Mouse (Mus musculus) midbrain, embryonic 15.5 days (tissue): ENCODE results near the gene Actrt3. TPM values are rescaled to one million over a fixed set of nuclear protein-coding genes. Genes with fewer than 3 reads are reported as not detected.
A peak's percentile ranks its signal among the peaks of the same experiment; 100 is the strongest.

ENCODE experiments used
- ATAC-seq: fragments of 200-750 bp; cut with Nextera tagmentation; replicated peaks from 2 replicates; pipeline ENCODE4 v1.8.0; 2017; ENCODE audit warnings: moderate TSS enrichment
- H3K27ac ChIP-seq: fragments of 300-500 bp; sonication (generic); 2 replicates; pipeline ENCODE4 v1.5.1; 2015; ENCODE audit warnings: mild to moderate bottlenecking, inconsistent platforms
- H3K27me3 ChIP-seq: fragments of 300-500 bp; sonication (generic); replicated peaks from 2 replicates; pipeline ENCODE4 v1.6.1; 2015; ENCODE audit warnings: inconsistent platforms
- H3K36me3 ChIP-seq: fragments of 300-500 bp; sonication (generic); replicated peaks from 2 replicates; pipeline ENCODE4 v1.6.1; 2015; ENCODE audit warnings: inconsistent platforms
- H3K4me1 ChIP-seq: fragments of 300-500 bp; sonication (generic); 2 replicates; pipeline ENCODE4 v1.6.1; 2015; ENCODE audit warnings: inconsistent platforms
- H3K4me2 ChIP-seq: fragments of 300-500 bp; sonication (generic); 2 replicates; pipeline ENCODE4 v1.6.1; 2015; ENCODE audit warnings: inconsistent platforms, mild to moderate bottlenecking, moderate library complexity
- H3K4me3 ChIP-seq: fragments of 300-500 bp; sonication (generic); 2 replicates; pipeline ENCODE4 v1.5.1; 2015; ENCODE audit warnings: mild to moderate bottlenecking, inconsistent platforms
- H3K9ac ChIP-seq: fragments of 300-500 bp; sonication (generic); 2 replicates; pipeline ENCODE4 v1.6.1; 2015; ENCODE audit warnings: mild to moderate bottlenecking, inconsistent platforms
- H3K9me3 ChIP-seq: fragments of 300-500 bp; sonication (generic); 2 replicates; pipeline ENCODE4 v1.6.1; 2016; ENCODE audit warnings: inconsistent platforms
- WGBS: fragments of 180-500 bp; shearing (Covaris S2); methylation state at CpG from one replicate; pipeline ENCODE4 v1.1.7; 2015; ENCODE audit warnings: mixed read lengths; 5-methylcytosine and 5-hydroxymethylcytosine counted together
- polyA plus RNA-seq: library from polyadenylated mRNA; unstranded; fragments of >200 nt; fragmentation: Nextera tagmentation; extraction: Ambion mirVana; gene quantifications from 2 replicates; pipeline ENCODE4 v1.2.1, GENCODE M21; 2015

Actrt3 gene
- polyA plus RNA-seq, 1 experiment from 2014 or later: 0.22 TPM

DNA sequence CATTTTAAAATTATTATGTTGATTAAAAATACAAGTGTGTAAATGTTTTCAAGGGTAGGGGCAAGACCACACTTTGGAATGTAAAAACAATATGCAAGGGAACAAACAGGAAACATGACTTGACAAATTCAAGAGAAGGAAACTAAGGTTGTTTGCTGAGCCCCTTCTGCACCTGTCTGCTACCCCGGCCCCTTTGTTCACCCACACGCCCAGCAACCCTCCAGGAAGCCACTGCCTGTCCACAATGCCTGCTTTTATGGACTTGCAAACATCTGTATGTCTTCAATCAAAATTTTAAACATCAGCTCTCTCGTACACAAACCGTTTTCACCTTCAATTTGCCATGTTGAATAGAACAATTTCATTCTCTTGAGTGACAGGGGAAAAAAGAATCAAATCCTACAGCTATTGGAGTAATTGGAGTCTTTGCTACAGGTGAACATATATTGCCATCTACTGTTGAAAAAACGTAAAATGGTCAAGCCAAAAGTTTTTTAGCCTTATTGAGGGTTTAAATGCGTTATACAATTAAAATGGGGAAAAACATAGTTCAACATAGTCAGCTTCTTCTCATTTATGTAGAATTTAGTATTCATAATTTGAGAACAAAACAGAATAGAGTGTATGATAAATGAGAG is 38.9 kb downstream of the Actrt3 start:
- H3K27me3 ChIP-seq: peaks cover 6% of the 10 kb centered on the region; the same call in 1 of the 2 replicates
- WGBS: 52% methylated on average over 6 of the region's 6 CpGs
- H3K36me3 ChIP-seq: no peaks in the 10 kb centered on the region
- no peak overlapping the region for H3K4me3 ChIP-seq
- no peak overlapping the region for H3K4me2 ChIP-seq
- H3K4me1 ChIP-seq: no peaks in the 10 kb centered on the region
- no peaks in the 10 kb centered on the region for H3K9me3 ChIP-seq
- no peak overlapping the region for H3K27ac ChIP-seq
- H3K9ac ChIP-seq: no peak overlapping the region
- ATAC-seq: 0 out of 2 replicates have a peak, but pooled peaks have one; percentile 39

DNA sequence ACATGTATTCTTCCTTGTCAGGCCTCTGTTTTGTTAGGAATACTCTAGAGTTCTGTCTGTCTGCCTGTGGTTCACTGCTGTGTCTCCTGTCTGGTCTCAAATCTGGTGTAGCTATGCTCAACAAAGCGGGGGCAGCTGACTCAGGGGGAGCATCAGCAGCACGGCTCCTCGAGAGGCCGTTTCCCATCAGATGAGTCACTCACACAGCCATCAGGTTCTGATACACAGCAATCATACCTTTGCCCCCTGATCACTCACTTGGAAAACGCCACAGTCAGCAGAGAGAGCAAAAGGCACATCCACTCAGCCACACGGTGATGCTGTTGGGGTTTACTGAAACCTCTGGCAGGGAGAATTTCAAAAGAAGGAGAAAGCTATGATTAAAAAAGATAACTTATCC is 46.0 kb downstream of the Actrt3 start:
- Histone ChIP-seq H3K27ac (no peak overlapping the region), H3K4me1 (no peaks in the 10 kb centered on the region), H3K4me3 (no peak overlapping the region), H3K36me3 (no peaks in the 10 kb centered on the region), H3K4me2 (no peak overlapping the region), H3K9ac (no peak overlapping the region), H3K9me3 (no peaks in the 10 kb centered on the region), H3K27me3 (no peaks in the 10 kb centered on the region; the same call in 1 of the 2 replicates)
- no peak for ATAC-seq
- 55% methylated on average over 6 of the region's 6 CpGs for WGBS

DNA sequence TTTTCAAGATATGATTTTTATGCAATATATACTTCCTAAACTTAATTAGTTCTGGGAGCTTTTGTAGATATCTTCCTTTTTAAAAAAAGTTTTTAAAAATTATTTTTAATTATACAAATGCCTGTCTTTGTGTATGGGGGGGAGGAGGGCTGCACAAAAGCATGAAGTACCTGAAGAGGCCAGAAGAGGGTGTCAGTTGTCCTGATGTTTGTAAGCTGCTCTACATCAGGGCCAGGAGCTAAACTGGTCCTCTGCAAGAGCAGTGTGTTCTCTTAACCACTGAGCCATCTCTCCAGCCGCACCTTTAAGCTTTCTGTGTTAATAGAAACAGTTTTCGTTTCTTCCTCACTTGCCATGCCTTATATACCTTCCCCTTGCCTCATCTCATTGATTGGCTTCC is 49.5 kb downstream of the Actrt3 start:
- Histone ChIP-seq H3K4me3 (no peak overlapping the region), H3K4me2 (no peak overlapping the region), H3K4me1 (no peaks in the 10 kb centered on the region), H3K27ac (no peak overlapping the region), H3K36me3 (no peaks in the 10 kb centered on the region), H3K9me3 (no peaks in the 10 kb centered on the region), H3K27me3 (no peaks in the 10 kb centered on the region), H3K9ac (no peak overlapping the region)
- 60% methylated on average over 2 of the region's 2 CpGs for WGBS
- no peak for ATAC-seq

DNA sequence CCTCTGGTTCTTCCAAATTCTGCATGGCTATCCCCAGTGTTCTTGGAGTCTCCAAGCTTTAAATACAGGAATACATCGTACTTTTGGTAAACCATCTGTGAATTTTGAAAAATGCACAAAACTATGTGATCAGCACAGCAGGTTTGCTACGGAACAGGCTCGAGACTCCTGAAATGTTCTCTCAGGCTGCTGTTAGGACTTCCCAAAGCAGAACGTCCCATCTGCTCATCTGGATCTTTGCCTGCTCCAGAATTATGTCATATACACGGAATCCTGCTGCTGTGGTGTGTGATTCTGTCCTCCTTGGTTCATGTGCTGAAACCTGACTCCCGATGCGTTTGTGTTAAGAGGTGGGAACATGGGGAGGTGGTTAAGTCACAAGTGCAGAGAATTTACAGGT is 50.8 kb downstream of the Actrt3 start:
- WGBS: 85% methylated on average over 7 of the region's 7 CpGs
- Histone ChIP-seq H3K4me1 (no peaks in the 10 kb centered on the region), H3K9me3 (no peaks in the 10 kb centered on the region), H3K27me3 (no peaks in the 10 kb centered on the region), H3K4me2 (no peak overlapping the region), H3K9ac (no peak overlapping the region), H3K36me3 (no peaks in the 10 kb centered on the region), H3K4me3 (no peak overlapping the region), H3K27ac (no peak overlapping the region)
- ATAC-seq: no peak

DNA sequence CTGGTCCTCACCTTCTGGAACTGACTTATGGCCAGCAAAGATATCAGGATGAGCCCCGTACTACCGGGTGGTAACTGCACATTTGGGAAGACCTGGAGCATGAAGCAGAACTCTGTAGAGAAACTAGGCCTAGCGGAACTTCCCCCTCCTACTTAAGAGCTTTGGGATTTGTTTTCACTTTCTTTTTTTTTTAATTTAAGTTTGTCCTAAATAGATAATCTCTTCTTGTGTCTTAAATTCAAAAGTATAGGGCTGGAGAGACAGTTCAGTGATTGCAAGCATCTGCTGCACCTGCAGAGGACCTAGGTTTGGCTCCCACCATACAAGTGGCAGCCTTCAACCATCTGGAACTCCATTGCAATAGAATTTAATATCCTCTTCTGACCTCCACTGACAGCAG is 51.8 kb downstream of the Actrt3 start, which contains the start of gene Mecom:
Gene Mecom, minus strand, starts transcription at position 101 of the 400 bp plus-strand sequence.
- ATAC-seq: no peak
- Histone ChIP-seq H3K27me3 (no peaks in the 10 kb centered on the region), H3K4me2 (no peak within 1 kb of the TSS), H3K36me3 (no peaks in the 10 kb centered on the region), H3K4me3 (no peak within 1 kb of the TSS), H3K9ac (no peak within 1 kb of the TSS), H3K4me1 (no peaks in the 10 kb centered on the region), H3K27ac (no peak within 1 kb of the TSS), H3K9me3 (no peaks in the 10 kb centered on the region)
- 79% methylated on average over 3 of the region's 3 CpGs for WGBS

Other genes starting within 250 kb of the Actrt3 start
- gene Mecom, start 51.9 kb downstream of the Actrt3 start, polyA plus RNA-seq: 4.4 and 5.2 TPM in 2 replicates
- gene Mynn, start 2.1 kb upstream of the Actrt3 start, polyA plus RNA-seq: 26.9 and 30.8 TPM in 2 replicates
- 0.09 TPM in 1 of 2 replicates, not detected in the other for gene Lrriq4, start 44.6 kb upstream of the Actrt3 start, polyA plus RNA-seq
- gene Lrrc34, start 47.9 kb upstream of the Actrt3 start, polyA plus RNA-seq: 0.87 and 1.4 TPM in 2 replicates
- gene Lrrc31, start 99.9 kb upstream of the Actrt3 start, polyA plus RNA-seq: not detected in 2 replicates
- gene Samd7, start 146.4 kb upstream of the Actrt3 start, polyA plus RNA-seq: 0.05 TPM in 1 of 2 replicates, not detected in the other
- gene Sec62, start 192.9 kb upstream of the Actrt3 start, polyA plus RNA-seq: 74.7 and 85.6 TPM in 2 replicates